Mouse (Mus musculus) heart, adult 2 months (tissue): ENCODE results near the gene Cyp27b1.

Experiments
- CTCF ChIP-seq: fragments of 200-600 bp; IDR thresholded peaks from 2 replicates; pipeline ENCODE4 v1.8.1; 2022; ENCODE audit warnings: antibody characterized with exemption, mild to moderate bottlenecking, moderate library complexity
- EP300 ChIP-seq: fragments of 200-500 bp; IDR thresholded peaks from 2 replicates; pipeline ENCODE4 v1.6.1; 2011; ENCODE audit warnings: low read depth, low read length, control low read depth; ENCODE audit not compliant: insufficient read depth

- TF ChIP-seq CTCF (no peak), EP300 (no peak)
Observed at GRCm38 (mm10) chr10:127076082-127076481, 28.0 kb downstream of the Cyp27b1 start.
